Mouse (Mus musculus) heart, adult 2 months (tissue): Measurements from ENCODE around the gene Trim61. TPM values are rescaled to one million over a fixed set of nuclear protein-coding genes. Genes with fewer than 3 reads are reported as not detected.

Experiments used
- DNase-seq, 2 experiments: peaks; one replicate each; pipeline ENCODE4 v3.0.0; 2021
- H3K27ac ChIP-seq: fragments of 200-600 bp; 2 replicates; pipeline ENCODE4 v1.8.1; 2022
- H3K27me3 ChIP-seq: fragments of 200-500 bp; 2 replicates; pipeline ENCODE4 v1.6.1; 2012; ENCODE audit warnings: mild to moderate bottlenecking, low read length, inconsistent platforms, mixed read lengths; ENCODE audit not compliant: control insufficient read depth, insufficient read depth
- H3K36me3 ChIP-seq: fragments of 200-500 bp; 2 replicates; pipeline ENCODE4 v1.6.1; 2012; ENCODE audit warnings: low read length, inconsistent platforms; ENCODE audit not compliant: control insufficient read depth, insufficient read depth
- H3K4me1 ChIP-seq: fragments of 200-500 bp; 2 replicates; pipeline ENCODE4 v1.6.1; 2011; ENCODE audit warnings: low read length; ENCODE audit not compliant: control insufficient read depth, insufficient read depth
- H3K4me3 ChIP-seq: fragments of 200-600 bp; 2 replicates; pipeline ENCODE4 v1.8.1; 2022
- H3K79me2 ChIP-seq: fragments of 200-500 bp; replicated peaks from 2 replicates; pipeline ENCODE4 v1.6.1; 2012; ENCODE audit warnings: mild to moderate bottlenecking, inconsistent platforms, low read length, moderate library complexity, mixed read lengths; ENCODE audit not compliant: control insufficient read depth, insufficient read depth
- H3K9ac ChIP-seq: fragments of 200-500 bp; 2 replicates; pipeline ENCODE4 v1.6.1; 2012; ENCODE audit warnings: low read depth, mild to moderate bottlenecking, control low read depth, inconsistent platforms, low read length, mixed read lengths
- CTCF ChIP-seq: fragments of 200-600 bp; IDR thresholded peaks from 2 replicates; pipeline ENCODE4 v1.8.1; 2022; ENCODE audit warnings: antibody characterized with exemption, mild to moderate bottlenecking, moderate library complexity
- EP300 ChIP-seq: fragments of 200-500 bp; IDR thresholded peaks from 2 replicates; pipeline ENCODE4 v1.6.1; 2011; ENCODE audit warnings: low read depth, low read length, control low read depth; ENCODE audit not compliant: insufficient read depth
- POLR2A ChIP-seq: fragments of 200-500 bp; IDR thresholded peaks from 2 replicates; pipeline ENCODE4 v1.6.1; 2011; ENCODE audit warnings: mild to moderate bottlenecking, low read depth, low read length, control low read depth; ENCODE audit not compliant: insufficient read depth
- WGBS: fragments of 180-500 bp; shearing (Covaris S2); methylation state at CpG from one replicate; pipeline ENCODE4 v1.1.7; 2018; 5-methylcytosine and 5-hydroxymethylcytosine counted together
- intact Hi-C: fragments of 180-260 bp; cut with DNase I; formaldehyde crosslinking; loops from one replicate; pipeline ENCODE4 v1.15.1; 2025
- polyA plus RNA-seq: library from polyadenylated mRNA; depleted of rRNA; stranded (reverse); fragments of >200 nt; gene quantifications from 2 replicates; pipeline ENCODE4 v1.2.3, GENCODE M21; 2012
- total RNA-seq, 2 experiments: library from RNA; stranded (reverse); gene quantifications; 2 replicates each; pipeline ENCODE4 v1.2.3; 2021

Gene Trim61
- total and polyA plus RNA-seq, 3 experiments: not detected

- H3K9ac ChIP-seq: no peak overlapping the region
- H3K27me3 ChIP-seq: no peaks in the 10 kb centered on the region
- TF ChIP-seq CTCF (no peak), EP300 (no peak), POLR2A (no peak)
- H3K4me3 ChIP-seq: no peak overlapping the region
- no peak for DNase-seq
- no peak overlapping the region for H3K27ac ChIP-seq
- H3K4me1 ChIP-seq: no peaks in the 10 kb centered on the region
- H3K79me2 ChIP-seq: no peaks in the 10 kb centered on the region
- no peaks in the 10 kb centered on the region for H3K36me3 ChIP-seq
- 86% methylated on average over 4 of the region's 4 CpGs for WGBS
- intact Hi-C loops: no loop called here
Observed at GRCm38 (mm10) chr8:65056722-65057121, 38.4 kb upstream of the Trim61 start.

GRCm38 (mm10) chr8:65053968-65054367 is 35.6 kb upstream of the Trim61 start:
- 78% methylated on average over 5 of the region's 5 CpGs for WGBS
- DNase-seq: no peak
- intact Hi-C loops: no loop called here

GRCm38 (mm10) chr8:65053554-65053953 is 35.2 kb upstream of the Trim61 start:
- Histone ChIP-seq H3K27ac (no peak overlapping the region), H3K36me3 (no peaks in the 10 kb centered on the region), H3K4me1 (no peaks in the 10 kb centered on the region), H3K4me3 (no peak overlapping the region), H3K27me3 (no peaks in the 10 kb centered on the region), H3K9ac (no peak overlapping the region), H3K79me2 (no peaks in the 10 kb centered on the region)
- TF ChIP-seq EP300 (no peak), CTCF (no peak), POLR2A (no peak)
- no peak for DNase-seq
- intact Hi-C loops: no loop called here
- 93% methylated on average over 3 of the region's 3 CpGs for WGBS

More at GRCm38 (mm10) chr8:65053968-65054367, 35.6 kb upstream of the Trim61 start:
- no peak overlapping the region for H3K9ac ChIP-seq
- no peaks in the 10 kb centered on the region for H3K4me1 ChIP-seq
- H3K4me3 ChIP-seq: no peak overlapping the region
- H3K79me2 ChIP-seq: no peaks in the 10 kb centered on the region
- no peak overlapping the region for H3K27ac ChIP-seq
- no peaks in the 10 kb centered on the region for H3K27me3 ChIP-seq
- TF ChIP-seq CTCF (no peak), EP300 (no peak), POLR2A (no peak)
- H3K36me3 ChIP-seq: no peaks in the 10 kb centered on the region

GRCm38 (mm10) chr8:65047801-65048200 is 29.5 kb upstream of the Trim61 start:
- WGBS: 69% methylated on average over 4 of the region's 4 CpGs
- DNase-seq: no peak

GRCm38 (mm10) chr8:65047193-65047592 is 28.9 kb upstream of the Trim61 start:
- intact Hi-C loops: no loop called here
- TF ChIP-seq EP300: no peak
- TF ChIP-seq POLR2A: no peak
- no peak for TF ChIP-seq CTCF
- Histone ChIP-seq H3K79me2 (no peaks in the 10 kb centered on the region), H3K27ac (no peak overlapping the region), H3K4me3 (no peak overlapping the region), H3K4me1 (no peaks in the 10 kb centered on the region), H3K36me3 (no peaks in the 10 kb centered on the region), H3K27me3 (no peaks in the 10 kb centered on the region), H3K9ac (no peak overlapping the region)
- 91% methylated on average over 4 of the region's 4 CpGs for WGBS
- no peak for DNase-seq

More at GRCm38 (mm10) chr8:65047801-65048200, 29.5 kb upstream of the Trim61 start:
- no peaks in the 10 kb centered on the region for H3K27me3 ChIP-seq
- no peak overlapping the region for H3K9ac ChIP-seq
- no peak overlapping the region for H3K4me3 ChIP-seq
- no peaks in the 10 kb centered on the region for H3K79me2 ChIP-seq
- no peak for TF ChIP-seq EP300
- H3K36me3 ChIP-seq: no peaks in the 10 kb centered on the region
- no peak overlapping the region for H3K27ac ChIP-seq
- no peaks in the 10 kb centered on the region for H3K4me1 ChIP-seq
- intact Hi-C loops: no loop called here

GRCm38 (mm10) chr8:65046565-65046964 is 28.2 kb upstream of the Trim61 start:
- no peak overlapping the region for H3K9ac ChIP-seq
- H3K4me3 ChIP-seq: no peak overlapping the region
- H3K27me3 ChIP-seq: no peaks in the 10 kb centered on the region
- no peaks in the 10 kb centered on the region for H3K79me2 ChIP-seq
- TF ChIP-seq EP300 (no peak), CTCF (no peak), POLR2A (no peak)
- 49% methylated on average over 5 of the region's 5 CpGs for WGBS
- no peaks in the 10 kb centered on the region for H3K36me3 ChIP-seq
- H3K4me1 ChIP-seq: no peaks in the 10 kb centered on the region
- intact Hi-C loops: no loop called here
- no peak for DNase-seq
- no peak overlapping the region for H3K27ac ChIP-seq

GRCm38 (mm10) chr8:65037117-65037533 is 18.8 kb upstream of the Trim61 start, which contains the start of gene Apela:
Gene Apela, minus strand, starts transcription at chr8:65037336.
- no peak within 1 kb of the TSS for H3K9ac ChIP-seq
- no peaks in the 10 kb centered on the region for H3K79me2 ChIP-seq
- H3K36me3 ChIP-seq: no peaks in the 10 kb centered on the region
- no peak within 1 kb of the TSS for H3K4me3 ChIP-seq
- intact Hi-C loops: no loop called here
- H3K27ac ChIP-seq: no peak within 1 kb of the TSS
- 0 out of 2 replicates have a peak, but pooled peaks cover 2% of the 10 kb centered on the region for H3K27me3 ChIP-seq
- WGBS: 2% methylated on average over 8 of the region's 8 CpGs
- H3K4me1 ChIP-seq: peaks cover 2% of the 10 kb centered on the region
- DNase-seq: no peak
- no peak for TF ChIP-seq EP300
- no peak for TF ChIP-seq CTCF
- TF ChIP-seq POLR2A: no peak
